Mouse (Mus musculus) cerebellum, adult 2 months (tissue): ENCODE measurements around the gene Atp11c.

ENCODE experiments used
- CTCF ChIP-seq: fragments of 200-500 bp; IDR thresholded peaks from 2 replicates; pipeline ENCODE4 v1.5.1; 2011; ENCODE audit warnings: low read depth, mild to moderate bottlenecking, control low read depth, low read length, moderate library complexity, borderline replicate concordance; ENCODE audit not compliant: insufficient read depth
- POLR2A ChIP-seq: fragments of 200-500 bp; IDR thresholded peaks from 2 replicates; pipeline ENCODE4 v1.6.1; 2011; ENCODE audit warnings: low read length, control low read depth, borderline replicate concordance; ENCODE audit not compliant: insufficient read depth

GRCm38 (mm10) chrX:60545906-60546305 lies 46.6 kb downstream of the Atp11c start:
- no peak for TF ChIP-seq CTCF
- TF ChIP-seq POLR2A: no peak
